Mouse (Mus musculus) liver, embryonic 18 days (tissue): ENCODE results near the gene Arhgap33. TPM values are rescaled to one million over a fixed set of nuclear protein-coding genes. Genes with fewer than 3 reads are reported as not detected.

Experiments used
- polyA plus RNA-seq: library from polyadenylated mRNA; depleted of rRNA; stranded (reverse); fragments of >200 nt; gene quantifications from 2 replicates; pipeline ENCODE4 v1.2.3, GENCODE M21; 2012; rRNA removed

Gene Arhgap33
- 3.4 and 4.6 TPM in 2 replicates for polyA plus RNA-seq

DNA sequence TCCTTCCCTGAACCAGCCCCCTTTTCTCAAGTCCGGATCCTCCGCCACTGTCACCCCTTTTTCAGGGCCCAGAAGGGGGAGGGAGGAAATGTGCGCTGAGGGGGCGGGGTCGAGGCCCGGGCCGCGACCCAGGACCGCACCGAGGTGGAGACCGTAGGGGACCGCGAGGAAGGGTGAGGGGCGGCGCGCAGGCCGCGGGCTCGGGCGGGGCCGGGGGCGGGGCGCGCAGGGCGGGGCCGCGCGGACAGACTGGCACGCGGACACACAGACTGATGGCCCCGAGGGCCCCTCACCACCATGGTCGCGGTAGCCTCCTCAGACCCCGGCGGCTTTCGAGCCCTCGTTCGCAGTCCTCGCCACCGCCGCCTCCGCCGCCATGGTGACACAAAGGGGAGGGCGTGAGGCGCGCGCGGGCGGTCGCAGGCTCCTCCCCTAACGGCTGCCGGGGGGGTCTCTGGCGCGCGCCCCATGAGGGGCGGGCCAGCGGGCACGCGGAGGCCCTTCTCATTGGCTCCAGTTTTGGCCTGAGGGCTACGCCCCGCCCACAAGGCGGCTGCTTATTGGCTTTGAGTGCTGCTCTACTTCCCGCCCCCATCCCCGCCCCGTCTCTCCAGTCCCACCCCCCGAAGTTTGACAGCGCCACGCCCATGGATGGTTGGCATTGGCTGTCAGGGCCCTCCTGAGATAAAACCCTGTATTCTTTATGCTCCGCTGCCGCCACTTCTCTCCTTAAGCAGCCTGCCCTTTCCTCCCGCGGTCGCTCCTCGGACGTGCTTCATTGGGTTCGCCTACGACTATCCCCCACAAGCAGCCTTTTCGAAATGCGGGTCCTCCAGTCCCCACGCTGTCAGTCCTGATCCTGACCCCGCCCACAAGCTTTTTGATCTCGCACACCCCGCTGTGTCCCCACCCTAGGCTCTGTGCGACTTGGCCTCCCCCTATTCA, at the start of gene Arhgap33:
Gene Arhgap33 (minus strand): TSS at position 428 of the 945 bp plus-strand sequence.

DNA sequence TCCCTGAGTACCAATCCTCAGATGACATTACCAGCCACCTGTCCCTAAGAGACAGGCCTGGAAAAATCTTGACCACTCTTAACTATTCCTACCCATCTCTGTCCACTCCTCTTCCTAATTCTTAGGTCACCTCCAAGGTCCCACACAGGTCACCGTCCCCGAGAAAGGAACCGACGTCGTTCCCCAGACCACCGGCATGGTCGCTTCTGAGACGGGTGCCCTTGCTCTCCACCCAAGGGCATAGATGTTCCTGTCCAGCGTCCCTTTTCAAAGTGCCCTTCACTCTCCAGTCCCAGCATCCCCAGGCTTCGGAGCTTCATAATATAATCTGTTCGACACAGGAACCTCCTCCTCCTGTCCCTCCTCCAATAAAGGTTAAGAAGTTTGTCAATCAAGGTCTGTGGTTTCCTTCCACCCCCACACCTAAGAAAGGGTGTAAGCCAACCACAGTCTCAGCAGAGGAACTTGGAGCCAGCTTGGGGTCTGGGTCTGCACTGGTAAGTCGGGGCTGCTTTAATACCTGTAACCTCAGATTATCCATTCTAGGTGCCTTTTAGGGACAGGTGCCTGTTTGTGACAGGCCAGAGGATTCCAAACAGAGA, 30.2 kb upstream of the Arhgap33 start, which contains the start of gene Igflr1:
Gene Igflr1 (plus strand): TSS at position 458 of the 602 bp plus-strand sequence.

DNA sequence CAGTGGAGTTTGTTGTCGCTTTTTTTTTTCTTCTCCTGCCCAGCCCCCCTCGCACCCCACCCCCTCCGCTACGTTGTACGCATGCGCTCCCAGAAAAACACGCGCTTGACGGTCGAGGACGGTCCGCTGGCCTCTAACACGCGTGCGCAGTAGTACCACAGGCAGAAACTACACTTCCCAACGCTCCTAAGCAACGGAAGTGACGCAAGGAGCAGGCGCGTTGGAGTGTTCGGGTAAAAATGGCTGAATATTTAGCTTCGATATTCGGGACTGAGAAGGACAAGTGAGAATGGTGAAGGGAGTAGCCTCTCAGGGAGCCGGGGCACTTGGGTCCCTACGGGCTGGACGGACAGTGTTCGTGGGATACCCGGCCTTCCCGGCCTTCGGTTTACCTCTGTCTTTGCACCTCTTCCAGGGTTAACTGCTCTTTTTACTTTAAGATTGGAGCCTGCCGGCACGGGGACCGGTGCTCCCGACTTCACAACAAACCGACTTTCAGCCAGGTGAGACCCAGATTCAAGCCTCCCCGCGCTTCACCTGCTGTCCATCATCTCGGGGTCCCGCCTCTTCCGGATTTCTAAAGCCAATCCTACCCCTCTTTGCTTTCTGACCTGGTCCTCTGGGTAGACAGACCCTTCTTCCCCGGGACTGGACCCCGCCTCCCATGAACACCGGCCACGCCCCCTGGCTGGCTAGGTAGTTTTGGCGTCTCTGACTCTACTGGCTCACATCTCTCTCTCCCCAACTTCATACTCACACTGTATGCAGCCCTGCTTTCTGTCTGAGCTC, 28.5 kb upstream of the Arhgap33 start, which contains the start of the genes U2af1l4, Gm49396 and Psenen:
Gene U2af1l4 (plus strand): TSS at position 185 of the 789 bp plus-strand sequence.
Gene Gm49396 (plus strand): TSS at position 228 of the 789 bp plus-strand sequence.
Gene Psenen (minus strand): TSS at position 511 of the 789 bp plus-strand sequence.

DNA sequence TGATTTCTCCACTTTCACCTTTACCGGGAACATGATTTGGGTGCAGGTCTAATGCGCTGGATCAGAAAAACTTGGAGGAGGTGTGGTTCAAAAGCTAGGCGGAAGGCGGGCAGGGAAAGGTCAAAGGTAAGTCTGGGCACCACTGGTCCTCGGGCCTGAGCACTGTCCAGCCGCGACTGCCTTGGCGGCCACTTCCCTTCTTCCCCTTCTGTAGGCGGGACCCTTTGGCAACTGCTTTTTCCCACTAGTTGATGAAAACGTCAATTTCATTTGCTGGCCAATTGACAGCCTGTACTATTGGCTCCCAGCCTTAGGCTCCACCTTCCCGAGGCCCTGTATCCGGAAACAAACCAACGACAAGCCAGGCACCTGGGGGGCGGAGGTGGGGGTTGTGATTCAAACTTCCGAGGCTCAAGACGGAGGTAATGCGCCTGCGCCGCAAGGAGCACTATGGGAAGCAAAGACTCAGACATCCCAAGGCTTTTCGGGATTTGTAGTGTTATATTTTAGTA, 24.6 kb upstream of the Arhgap33 start, which contains the start of gene Lin37:
Gene Lin37 (minus strand): TSS at position 396 of the 512 bp plus-strand sequence.

DNA sequence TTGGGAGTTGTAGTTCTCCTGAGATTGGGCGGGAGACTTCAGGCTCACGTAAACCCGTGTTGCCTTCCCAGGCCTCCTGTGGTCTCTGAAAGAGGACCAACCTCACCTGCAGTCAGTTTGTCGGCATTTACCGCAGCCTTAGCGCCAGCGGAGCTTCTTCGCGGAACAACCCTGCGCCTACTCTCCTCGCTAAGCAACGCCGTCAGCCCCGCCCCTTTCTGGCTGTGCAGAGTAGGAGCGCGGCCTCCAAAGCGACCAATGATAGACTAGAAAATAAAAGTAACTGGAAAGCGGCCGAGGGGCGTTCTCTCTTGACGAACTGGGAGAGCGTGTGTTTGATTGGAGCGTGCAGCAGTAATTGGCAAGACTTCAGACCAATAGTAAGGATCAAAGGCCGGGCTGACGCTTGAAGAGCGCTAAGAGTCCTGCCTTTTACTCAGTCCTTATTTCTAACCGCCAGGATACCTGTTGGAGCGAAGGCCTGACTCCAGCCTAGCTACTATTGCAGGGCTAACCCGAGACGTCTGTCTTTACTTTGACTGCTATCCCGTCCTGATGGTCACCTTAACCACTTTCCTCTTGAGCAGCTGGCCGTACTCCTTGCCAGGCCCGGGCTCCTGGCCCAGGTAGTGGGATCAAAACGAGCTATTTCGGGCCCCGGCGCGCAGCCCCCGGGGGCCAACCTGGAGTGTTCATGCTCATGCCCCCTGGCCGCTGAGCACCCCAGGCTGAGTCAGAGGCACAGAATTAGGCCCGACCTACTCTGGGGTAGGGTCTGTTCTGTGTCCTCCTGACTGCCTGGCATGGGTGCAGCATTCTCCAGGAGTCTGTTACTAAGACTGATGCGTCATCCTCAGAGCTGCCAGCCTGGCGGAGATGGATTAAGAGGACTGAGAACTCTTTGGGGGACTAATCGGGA, 17.5 kb upstream of the Arhgap33 start, which contains the start of the genes Hspb6 and Proser3:
Gene Hspb6 (plus strand): TSS at position 77 of the 919 bp plus-strand sequence.
Gene Proser3 (minus strand): TSS at position 198 of the 919 bp plus-strand sequence.

DNA sequence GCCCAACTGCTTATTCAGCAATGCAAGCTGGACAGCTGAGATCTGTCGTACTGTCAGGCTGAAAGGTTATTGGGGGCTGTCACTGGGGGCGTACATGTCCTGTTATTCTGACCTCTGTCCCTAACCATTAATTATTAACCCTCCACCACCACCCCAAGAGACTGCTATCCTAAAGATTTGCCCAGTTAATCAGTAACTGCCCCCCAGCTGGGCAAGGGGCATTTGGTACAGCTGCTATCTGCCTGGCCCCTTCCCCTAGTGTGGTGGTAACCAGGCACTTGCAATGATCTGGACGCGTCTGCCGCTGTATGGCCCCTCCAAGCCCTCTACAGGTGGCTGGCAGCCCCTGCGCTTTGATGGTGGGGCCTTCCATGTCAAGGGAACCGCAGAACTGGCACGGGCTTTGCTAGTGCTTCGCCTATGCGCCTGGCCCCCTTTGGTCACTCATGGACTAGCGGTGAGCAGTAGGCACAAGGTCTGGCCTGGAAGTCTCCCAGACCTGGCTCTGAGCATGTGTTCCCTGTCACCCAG, 41.4 kb downstream of the Arhgap33 start, which contains the start of gene Prodh2:
Gene Prodh2 (plus strand): TSS at position 222 of the 531 bp plus-strand sequence.

Other genes starting within 250 kb of the Arhgap33 start
- gene Clip3, start 243.3 kb downstream of the Arhgap33 start, polyA plus RNA-seq, result 0.48 and 1.3 TPM in 2 replicates
- gene Alkbh6, start 226.3 kb downstream of the Arhgap33 start, polyA plus RNA-seq, result 18.7 and 21.2 TPM in 2 replicates
- gene Syne4, start 220.3 kb downstream of the Arhgap33 start, polyA plus RNA-seq, result 33.6 and 40.1 TPM in 2 replicates
- gene E130208F15Rik, start 213.3 kb downstream of the Arhgap33 start, polyA plus RNA-seq, result 0.35 and 0.37 TPM in 2 replicates
- gene Sdhaf1, start 211.2 kb downstream of the Arhgap33 start, polyA plus RNA-seq, result 6.4 and 7.1 TPM in 2 replicates
- gene Lrfn3, start 172.3 kb downstream of the Arhgap33 start, polyA plus RNA-seq, result 4.1 and 4.2 TPM in 2 replicates
- 219 and 235 TPM in 2 replicates for gene Tyrobp, start 121.3 kb downstream of the Arhgap33 start, polyA plus RNA-seq
- 9.2 and 10.5 TPM in 2 replicates for gene Hcst, start 115.2 kb downstream of the Arhgap33 start, polyA plus RNA-seq
- gene Nfkbid, start 113.3 kb downstream of the Arhgap33 start, polyA plus RNA-seq, result 1.9 TPM in 2 replicates
- gene Aplp1, start 89.5 kb downstream of the Arhgap33 start, polyA plus RNA-seq, result 2.4 and 2.6 TPM in 2 replicates
- gene Kirrel2, start 77.4 kb downstream of the Arhgap33 start, polyA plus RNA-seq, result 0.08 and 0.24 TPM in 2 replicates
- 0.01 and 0.06 TPM in 2 replicates for gene Nphs1, start 76.7 kb downstream of the Arhgap33 start, polyA plus RNA-seq
- 170 and 183 TPM in 2 replicates for gene Prodh2, start 41.4 kb downstream of the Arhgap33 start, polyA plus RNA-seq
- 3.5 and 4.6 TPM in 2 replicates for gene Hspb6, start 17.1 kb upstream of the Arhgap33 start, polyA plus RNA-seq
- gene Proser3, start 17.2 kb upstream of the Arhgap33 start, polyA plus RNA-seq, result 3.4 and 6.2 TPM in 2 replicates
- 13.1 and 13.4 TPM in 2 replicates for gene Lin37, start 24.8 kb upstream of the Arhgap33 start, polyA plus RNA-seq
- gene U2af1l4, start 28.2 kb upstream of the Arhgap33 start, polyA plus RNA-seq, result 20.0 and 21.9 TPM in 2 replicates
- 0.68 and 0.95 TPM in 2 replicates for gene Gm49396, start 28.3 kb upstream of the Arhgap33 start, polyA plus RNA-seq
- 61.9 and 66.3 TPM in 2 replicates for gene Psenen, start 28.6 kb upstream of the Arhgap33 start, polyA plus RNA-seq
- 1.2 and 1.3 TPM in 2 replicates for gene Igflr1, start 30.4 kb upstream of the Arhgap33 start, polyA plus RNA-seq
- 8.2 and 10.0 TPM in 2 replicates for gene Kmt2b, start 53.7 kb upstream of the Arhgap33 start, polyA plus RNA-seq
- gene Zbtb32, start 63.8 kb upstream of the Arhgap33 start, polyA plus RNA-seq, result 0.24 and 0.36 TPM in 2 replicates
- gene Upk1a, start 77.8 kb upstream of the Arhgap33 start, polyA plus RNA-seq, result 0.23 and 0.35 TPM in 2 replicates
- 514 and 548 TPM in 2 replicates for gene Cox6b1, start 91.1 kb upstream of the Arhgap33 start, polyA plus RNA-seq
- gene Etv2, start 100.8 kb upstream of the Arhgap33 start, polyA plus RNA-seq, result not detected in 2 replicates
- gene Rbm42, start 115.3 kb upstream of the Arhgap33 start, polyA plus RNA-seq, result 21.2 and 21.7 TPM in 2 replicates
- gene Haus5, start 129.9 kb upstream of the Arhgap33 start, polyA plus RNA-seq, result 13.8 and 14.4 TPM in 2 replicates
- not detected in 2 replicates for gene Pmis2, start 136.5 kb upstream of the Arhgap33 start, polyA plus RNA-seq
- 0.24 and 0.43 TPM in 2 replicates for gene 2200002J24Rik, start 163.9 kb upstream of the Arhgap33 start, polyA plus RNA-seq
- gene Atp4a, start 177.1 kb upstream of the Arhgap33 start, polyA plus RNA-seq, result 2.5 and 3.2 TPM in 2 replicates
- gene Tmem147, start 194.5 kb upstream of the Arhgap33 start, polyA plus RNA-seq, result 82.8 and 85.1 TPM in 2 replicates
- 0.06 TPM in 1 of 2 replicates, not detected in the other for gene Gapdhs, start 208.6 kb upstream of the Arhgap33 start, polyA plus RNA-seq
- gene Sbsn, start 216.4 kb upstream of the Arhgap33 start, polyA plus RNA-seq, result 0.99 and 1.0 TPM in 2 replicates
- 1.4 and 1.5 TPM in 2 replicates for gene Dmkn, start 228.7 kb upstream of the Arhgap33 start, polyA plus RNA-seq